Mouse (Mus musculus) hindbrain, embryonic 15.5 days (tissue): ENCODE measurements around the gene Crtc3. TPM values are rescaled to one million over a fixed set of nuclear protein-coding genes. Genes with fewer than 3 reads are reported as not detected.

Experiments used
- ATAC-seq: fragments of 200-750 bp; cut with Nextera tagmentation; 2 replicates; pipeline ENCODE4 v1.8.0; 2017; ENCODE audit warnings: low read depth, moderate number of reproducible peaks, moderate TSS enrichment; ENCODE audit not compliant: low FRiP score
- H3K27ac ChIP-seq: fragments of 300-500 bp; sonication (generic); replicated peaks from 2 replicates; pipeline ENCODE4 v1.5.1; 2015; ENCODE audit warnings: mild to moderate bottlenecking, inconsistent platforms
- H3K27me3 ChIP-seq: fragments of 300-500 bp; sonication (generic); 2 replicates; pipeline ENCODE4 v1.6.1; 2015; ENCODE audit warnings: control low read depth, inconsistent platforms
- H3K36me3 ChIP-seq: fragments of 300-500 bp; sonication (generic); 2 replicates; pipeline ENCODE4 v1.6.1; 2015; ENCODE audit warnings: control low read depth, inconsistent platforms
- H3K4me1 ChIP-seq: fragments of 300-500 bp; sonication (generic); replicated peaks from 2 replicates; pipeline ENCODE4 v1.6.1; 2015; ENCODE audit warnings: control low read depth, inconsistent platforms
- H3K4me2 ChIP-seq: fragments of 300-500 bp; sonication (generic); 2 replicates; pipeline ENCODE4 v1.6.1; 2015; ENCODE audit warnings: moderate library complexity, mild to moderate bottlenecking, inconsistent platforms
- H3K4me3 ChIP-seq: fragments of 300-500 bp; sonication (generic); 2 replicates; pipeline ENCODE4 v1.5.1; 2015; ENCODE audit warnings: mild to moderate bottlenecking, inconsistent platforms
- H3K9ac ChIP-seq: fragments of 300-500 bp; sonication (generic); 2 replicates; pipeline ENCODE4 v1.6.1; 2015; ENCODE audit warnings: inconsistent platforms
- H3K9me3 ChIP-seq: fragments of 300-500 bp; sonication (generic); 2 replicates; pipeline ENCODE4 v1.6.1; 2016; ENCODE audit warnings: control low read depth, inconsistent platforms
- WGBS: fragments of 180-500 bp; shearing (Covaris S2); methylation state at CpG from one replicate; pipeline ENCODE4 v1.1.7; 2015; 5-methylcytosine and 5-hydroxymethylcytosine counted together
- polyA plus RNA-seq: library from polyadenylated mRNA; unstranded; fragments of >200 nt; fragmentation: Nextera tagmentation; extraction: Ambion mirVana; gene quantifications from 2 replicates; pipeline ENCODE4 v1.2.1, GENCODE M21; 2015

Gene Crtc3
- polyA plus RNA-seq = 16.7 and 17.7 TPM in 2 replicates

GRCm38 (mm10) chr7:80688556-80689220 lies at the start of gene Crtc3:
Gene Crtc3 (minus strand): TSS chr7:80688877.
- peaks cover 32% of the 10 kb centered on the region for H3K4me1 ChIP-seq
- H3K36me3 ChIP-seq = no peaks in the 10 kb centered on the region
- H3K4me3 ChIP-seq = peak within 1 kb of the TSS; percentile 68
- no peaks in the 10 kb centered on the region for H3K9me3 ChIP-seq
- H3K27ac ChIP-seq = peak within 1 kb of the TSS; percentile 97
- under 1% methylated on average over 66 of the region's 83 CpGs for WGBS
- peak; percentile 82 for ATAC-seq
- peak within 1 kb of the TSS; percentile 90 for H3K9ac ChIP-seq
- H3K4me2 ChIP-seq = peak within 1 kb of the TSS; percentile 66
- H3K27me3 ChIP-seq = no peaks in the 10 kb centered on the region

- Histone ChIP-seq H3K4me2 (no peak overlapping the region), H3K9ac (no peak overlapping the region), H3K36me3 (peaks cover 60% of the 10 kb centered on the region), H3K4me3 (no peak overlapping the region), H3K27me3 (no peaks in the 10 kb centered on the region), H3K27ac (no peak overlapping the region), H3K9me3 (no peaks in the 10 kb centered on the region), H3K4me1 (no peaks in the 10 kb centered on the region)
- no peak for ATAC-seq
- WGBS = 88% methylated on average over 10 of the region's 10 CpGs
Measured at GRCm38 (mm10) chr7:80736199-80736598, 47.5 kb upstream of the Crtc3 start.

GRCm38 (mm10) chr7:80732986-80733385 lies 44.3 kb upstream of the Crtc3 start:
- no peak overlapping the region for H3K27ac ChIP-seq

GRCm38 (mm10) chr7:80729662-80730061 lies 41.0 kb upstream of the Crtc3 start:
- Histone ChIP-seq H3K36me3 (peaks cover 70% of the 10 kb centered on the region), H3K4me1 (no peaks in the 10 kb centered on the region), H3K4me3 (no peak overlapping the region), H3K27ac (no peak overlapping the region), H3K9ac (no peak overlapping the region), H3K4me2 (no peak overlapping the region), H3K9me3 (no peaks in the 10 kb centered on the region), H3K27me3 (no peaks in the 10 kb centered on the region)
- peak; percentile 74 for ATAC-seq
- WGBS = 29% methylated on average over 8 of the region's 8 CpGs

More at GRCm38 (mm10) chr7:80732986-80733385, 44.3 kb upstream of the Crtc3 start:
- no peaks in the 10 kb centered on the region for H3K27me3 ChIP-seq
- no peaks in the 10 kb centered on the region for H3K9me3 ChIP-seq
- no peaks in the 10 kb centered on the region for H3K4me1 ChIP-seq
- no peak overlapping the region for H3K9ac ChIP-seq
- no peak overlapping the region for H3K4me2 ChIP-seq
- H3K36me3 ChIP-seq = peaks cover 65% of the 10 kb centered on the region
- ATAC-seq = no peak
- H3K4me3 ChIP-seq = no peak overlapping the region
- 85% methylated on average over 11 of the region's 11 CpGs for WGBS

GRCm38 (mm10) chr7:80721041-80721440 lies 32.4 kb upstream of the Crtc3 start:
- ATAC-seq = no peak
- H3K9me3 ChIP-seq = no peaks in the 10 kb centered on the region

GRCm38 (mm10) chr7:80719582-80719981 lies 30.9 kb upstream of the Crtc3 start:
- peaks cover 50% of the 10 kb centered on the region for H3K36me3 ChIP-seq
- no peaks in the 10 kb centered on the region for H3K4me1 ChIP-seq
- H3K4me2 ChIP-seq = no peak overlapping the region
- no peak overlapping the region for H3K27ac ChIP-seq
- no peak for ATAC-seq
- H3K9ac ChIP-seq = no peak overlapping the region
- WGBS = 93% methylated on average over 7 of the region's 7 CpGs
- no peaks in the 10 kb centered on the region for H3K9me3 ChIP-seq
- H3K4me3 ChIP-seq = no peak overlapping the region
- no peaks in the 10 kb centered on the region for H3K27me3 ChIP-seq

More at GRCm38 (mm10) chr7:80721041-80721440, 32.4 kb upstream of the Crtc3 start:
- Histone ChIP-seq H3K36me3 (peaks cover 52% of the 10 kb centered on the region), H3K9ac (no peak overlapping the region), H3K27me3 (no peaks in the 10 kb centered on the region), H3K4me2 (no peak overlapping the region), H3K4me3 (no peak overlapping the region), H3K4me1 (no peaks in the 10 kb centered on the region), H3K27ac (no peak overlapping the region)
- 33% methylated on average over 9 of the region's 9 CpGs for WGBS

- H3K36me3 ChIP-seq = peaks cover 47% of the 10 kb centered on the region
Measured at GRCm38 (mm10) chr7:80719038-80719437, 30.4 kb upstream of the Crtc3 start.

GRCm38 (mm10) chr7:80718471-80718870 lies 29.8 kb upstream of the Crtc3 start:
- Histone ChIP-seq H3K9me3 (no peaks in the 10 kb centered on the region), H3K4me2 (no peak overlapping the region), H3K9ac (no peak overlapping the region), H3K36me3 (peaks cover 46% of the 10 kb centered on the region), H3K27me3 (no peaks in the 10 kb centered on the region), H3K4me1 (no peaks in the 10 kb centered on the region), H3K4me3 (no peak overlapping the region), H3K27ac (no peak overlapping the region)
- 77% methylated on average over 8 of the region's 8 CpGs for WGBS
- no peak for ATAC-seq

More at GRCm38 (mm10) chr7:80719038-80719437, 30.4 kb upstream of the Crtc3 start:
- Histone ChIP-seq H3K9ac (no peak overlapping the region), H3K27ac (no peak overlapping the region), H3K9me3 (no peaks in the 10 kb centered on the region), H3K4me1 (no peaks in the 10 kb centered on the region), H3K4me3 (no peak overlapping the region), H3K27me3 (no peaks in the 10 kb centered on the region), H3K4me2 (no peak overlapping the region)
- WGBS = 94% methylated on average over 2 of the region's 2 CpGs
- no peak for ATAC-seq

- H3K4me2 ChIP-seq = no peak overlapping the region
- no peak overlapping the region for H3K9ac ChIP-seq
- no peak overlapping the region for H3K4me3 ChIP-seq
- ATAC-seq = no peak
- no peaks in the 10 kb centered on the region for H3K4me1 ChIP-seq
- 92% methylated on average over 9 of the region's 9 CpGs for WGBS
- H3K27me3 ChIP-seq = no peaks in the 10 kb centered on the region
- H3K36me3 ChIP-seq = peaks cover 53% of the 10 kb centered on the region
- H3K9me3 ChIP-seq = no peaks in the 10 kb centered on the region
- H3K27ac ChIP-seq = no peak overlapping the region
Measured at GRCm38 (mm10) chr7:80716758-80717157, 28.1 kb upstream of the Crtc3 start.

- Histone ChIP-seq H3K36me3 (peaks cover 47% of the 10 kb centered on the region), H3K4me2 (no peak overlapping the region), H3K4me1 (no peaks in the 10 kb centered on the region), H3K9ac (no peak overlapping the region), H3K27me3 (no peaks in the 10 kb centered on the region), H3K27ac (no peak overlapping the region), H3K9me3 (no peaks in the 10 kb centered on the region), H3K4me3 (no peak overlapping the region)
- ATAC-seq = no peak
- WGBS = 89% methylated on average over 7 of the region's 7 CpGs
Measured at GRCm38 (mm10) chr7:80715306-80715705, 26.6 kb upstream of the Crtc3 start.

- no peak overlapping the region for H3K9ac ChIP-seq
- no peak for ATAC-seq
Measured at GRCm38 (mm10) chr7:80711496-80711895, 22.8 kb upstream of the Crtc3 start.

GRCm38 (mm10) chr7:80710333-80710732 lies 21.7 kb upstream of the Crtc3 start:
- Histone ChIP-seq H3K4me2 (no peak overlapping the region), H3K9ac (no peak overlapping the region), H3K27me3 (no peaks in the 10 kb centered on the region), H3K9me3 (no peaks in the 10 kb centered on the region), H3K4me3 (no peak overlapping the region), H3K4me1 (no peaks in the 10 kb centered on the region), H3K36me3 (peaks cover 29% of the 10 kb centered on the region; the same call in 1 of the 2 replicates), H3K27ac (no peak overlapping the region)
- WGBS = 90% methylated on average over 7 of the region's 7 CpGs
- no peak for ATAC-seq

More at GRCm38 (mm10) chr7:80711496-80711895, 22.8 kb upstream of the Crtc3 start:
- no peak overlapping the region for H3K4me2 ChIP-seq
- no peaks in the 10 kb centered on the region for H3K9me3 ChIP-seq
- H3K36me3 ChIP-seq = peaks cover 39% of the 10 kb centered on the region
- H3K27me3 ChIP-seq = no peaks in the 10 kb centered on the region
- 83% methylated on average over 8 of the region's 8 CpGs for WGBS
- H3K4me3 ChIP-seq = no peak overlapping the region
- no peaks in the 10 kb centered on the region for H3K4me1 ChIP-seq
- H3K27ac ChIP-seq = no peak overlapping the region
